Mouse (Mus musculus) myocyte (in vitro differentiated cells): ENCODE results near the gene Fam83b.

ENCODE experiments used
- CEBPB ChIP-seq: IDR thresholded peaks from 2 replicates; pipeline ENCODE4 v1.6.1; 2011; ENCODE audit warnings: mild to moderate bottlenecking, moderate library complexity; ENCODE audit not compliant: poor library complexity, insufficient read depth, severe bottlenecking
- E2F4 ChIP-seq: IDR thresholded peaks from one replicate; pipeline ENCODE4 v1.6.1; 2011; ENCODE audit warnings: mild to moderate bottlenecking, control low read depth, moderate library complexity; ENCODE audit not compliant: insufficient read depth
- MAX ChIP-seq: IDR thresholded peaks from one replicate; pipeline ENCODE4 v1.6.1; 2011; ENCODE audit warnings: low read depth, mild to moderate bottlenecking, control low read depth
- MYOD1 ChIP-seq, 3 experiments: IDR thresholded peaks; one replicate each; pipeline ENCODE4 v1.6.1; 2011; ENCODE audit warnings: control low read depth in 2 of 3, low read depth in 2 of 3, mild to moderate bottlenecking in 2 of 3, moderate library complexity in 1 of 3; ENCODE audit not compliant: insufficient read length in 2 of 3, control insufficient read depth in 1 of 3
- MYOG ChIP-seq, 3 experiments: IDR thresholded peaks; one replicate each; pipeline ENCODE4 v1.6.1; 2011; ENCODE audit warnings: control low read depth in 2 of 3, low read depth in 2 of 3, mild to moderate bottlenecking in 2 of 3; ENCODE audit not compliant: insufficient read length in 2 of 3, control insufficient read depth in 1 of 3, insufficient read depth in 1 of 3
- POLR2A ChIP-seq: IDR thresholded peaks from one replicate; pipeline ENCODE4 v1.6.1; 2011; ENCODE audit warnings: low read depth, mild to moderate bottlenecking, control low read depth, moderate library complexity; ENCODE audit not compliant: insufficient read length
- POLR2AphosphoS2 ChIP-seq: IDR thresholded peaks from one replicate; pipeline ENCODE4 v1.6.1; 2011; ENCODE audit warnings: low read depth, control low read depth; ENCODE audit not compliant: insufficient read length
- TCF12 ChIP-seq: IDR thresholded peaks from one replicate; pipeline ENCODE4 v1.6.1; 2011; ENCODE audit warnings: mild to moderate bottlenecking, control low read depth; ENCODE audit not compliant: poor library complexity, insufficient read depth, severe bottlenecking
- USF1 ChIP-seq: IDR thresholded peaks from one replicate; pipeline ENCODE4 v1.6.1; 2011; ENCODE audit warnings: low read depth, mild to moderate bottlenecking, control low read depth, moderate library complexity

- no peak for TF ChIP-seq CEBPB
- TF ChIP-seq TCF12 = no peak
- TF ChIP-seq POLR2AphosphoS2 = no peak
- no peak for TF ChIP-seq POLR2A
- TF ChIP-seq USF1 = no peak
- TF ChIP-seq MAX = no peak
- TF ChIP-seq MYOG (IDR thresholded peaks at IDR 0.05; ENCODE audit: control insufficient read depth in 1 of 3, insufficient read depth in 1 of 3, insufficient read length in 2 of 3, low read depth in 2 of 3) = no peak
- TF ChIP-seq MYOD1 (IDR thresholded peaks at IDR 0.05; ENCODE audit: control insufficient read depth in 1 of 3, insufficient read length in 2 of 3, low read depth in 2 of 3) = no peak
- no peak for TF ChIP-seq E2F4
Measured at GRCm38 (mm10) chr9:76518665-76519064, 48.3 kb downstream of the Fam83b start.
